Mouse (Mus musculus) pancreas, adult 10 weeks (tissue): ENCODE measurements around the gene Nsun2. TPM values are rescaled to one million over a fixed set of nuclear protein-coding genes. Genes with fewer than 3 reads are reported as not detected.

Source experiments
- polyA plus RNA-seq: library from polyadenylated mRNA; stranded (reverse); fragments of 350-450 nt; fragmentation: Illumina TruSeq; extraction: RNeasy Lipid Tissue Mini Kit (QIAGEN cat#74804); gene quantifications from one replicate; pipeline ENCODE4 v1.2.3, GENCODE M21; 2015; ENCODE audit warnings: low read depth, low replicate concordance; ENCODE audit not compliant: insufficient read depth

Nsun2 gene
- 10.2 TPM for polyA plus RNA-seq

DNA sequence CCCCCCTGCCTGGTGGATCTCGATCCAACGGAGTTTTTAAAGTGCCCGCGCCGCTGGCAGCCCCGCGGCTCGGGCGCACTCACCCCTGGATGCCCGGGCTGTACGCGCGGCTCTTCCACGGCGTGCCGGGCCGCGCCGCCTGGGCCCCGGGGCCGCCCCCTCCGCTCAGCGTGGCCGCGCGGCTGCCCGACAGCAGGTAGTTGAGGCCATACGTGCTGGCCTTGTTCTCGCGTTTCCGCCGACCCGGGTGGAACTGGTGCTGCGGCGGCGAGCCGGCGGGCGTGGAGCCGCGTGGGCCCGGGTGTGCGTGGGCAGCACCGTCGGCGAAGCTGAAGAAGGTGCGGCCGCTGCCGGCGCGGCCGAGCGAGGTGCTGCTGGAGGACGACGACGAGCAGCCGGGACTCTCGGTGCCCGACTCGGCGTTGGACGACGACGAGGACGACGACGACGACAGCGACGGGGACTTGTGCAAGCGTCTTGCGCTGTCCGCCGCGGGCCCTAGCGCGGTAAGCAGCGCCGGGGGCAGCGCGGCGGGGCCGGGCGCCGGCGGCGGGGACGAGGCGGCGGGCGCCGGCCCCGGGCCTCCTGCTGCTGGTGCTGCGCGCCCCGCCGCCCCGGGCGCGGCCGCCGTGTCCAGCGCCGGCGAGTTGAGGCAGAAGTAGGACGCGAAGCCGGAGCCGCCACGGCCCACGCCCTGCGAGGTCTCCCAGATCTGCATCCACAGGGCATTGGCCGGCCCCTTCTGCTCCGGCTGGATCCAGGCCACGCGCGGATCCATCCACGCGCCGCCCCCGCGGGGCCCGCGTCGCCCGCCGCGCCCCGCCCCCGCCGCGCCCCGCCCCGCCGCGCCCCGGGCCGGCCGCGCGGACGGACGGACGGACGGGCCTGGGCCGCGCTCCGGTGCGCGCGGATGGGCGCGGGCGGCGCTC lies at the start of gene Nsun2:
Nsun2 (plus strand) TSS at position 342 of the 929 bp plus-strand sequence.

DNA sequence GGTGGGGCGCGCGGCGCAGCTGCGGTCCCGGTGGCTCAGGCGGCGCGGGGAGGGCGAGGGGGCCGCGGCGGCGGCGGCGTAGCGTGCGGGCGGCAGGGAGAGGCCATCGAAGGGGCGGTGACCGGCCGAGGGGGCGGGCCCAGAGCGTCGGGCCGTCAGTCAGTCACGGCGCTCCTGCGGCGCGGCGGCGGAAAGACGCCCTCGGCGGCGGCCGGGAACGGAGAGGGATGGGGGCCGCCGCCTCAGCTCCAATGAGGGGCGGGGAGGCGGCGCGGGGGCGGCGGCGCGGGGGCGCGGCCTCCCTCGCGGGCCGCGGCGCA lies 748 bp downstream of the Nsun2 start, which contains the start of gene Tent4a:
Tent4a (minus strand) TSS at position 284 of the 320 bp plus-strand sequence.

GRCm38 (mm10) chr13:69611398-69612174 lies 78.0 kb downstream of the Nsun2 start, which contains the start of gene Srd5a1:
Gene Srd5a1 (minus strand): TSS chr13:69611442.

Other genes with a start within 250 kb of the Nsun2 start
- 3.2 TPM for gene Tent4a, start 871 bp downstream of the Nsun2 start, polyA plus RNA-seq
- gene Srd5a1, start 77.7 kb downstream of the Nsun2 start, polyA plus RNA-seq: 0.50 TPM
- gene Ube2ql1, start 206.1 kb downstream of the Nsun2 start, polyA plus RNA-seq: not detected